Mouse (Mus musculus) spleen, adult 2 months (tissue): ENCODE data around the gene Uck1.

ENCODE experiments used
- CTCF ChIP-seq: fragments of 200-500 bp; IDR thresholded peaks from 2 replicates; pipeline ENCODE4 v1.5.1; 2011; ENCODE audit warnings: mild to moderate bottlenecking, inconsistent platforms; ENCODE audit not compliant: insufficient read depth, insufficient read length, insufficient replicate concordance; ENCODE audit errors: extremely low read depth
- POLR2A ChIP-seq: fragments of 200-500 bp; IDR thresholded peaks from 2 replicates; pipeline ENCODE4 v1.6.1; 2011; ENCODE audit warnings: low read depth, low read length, inconsistent platforms

- no peak for TF ChIP-seq POLR2A
- TF ChIP-seq CTCF: no peak
Measured at GRCm38 (mm10) chr2:32248377-32249361, 11.3 kb downstream of the Uck1 start.
